Mouse (Mus musculus) cerebellum, postnatal 36 days (tissue): ENCODE data around the gene Sbp.
"Not testable (repeated sequence)": the region's sequence is repeated elsewhere in the genome, so short reads cannot be mapped to it uniquely, and the experiment has no call there.

Experiments
- DNase-seq, 2 experiments: peaks; one replicate each; pipeline ENCODE4 v3.0.0; 2021 to 2022; ENCODE audit warnings: mixed read lengths in 2 of 2

Gene Sbp

DNA sequence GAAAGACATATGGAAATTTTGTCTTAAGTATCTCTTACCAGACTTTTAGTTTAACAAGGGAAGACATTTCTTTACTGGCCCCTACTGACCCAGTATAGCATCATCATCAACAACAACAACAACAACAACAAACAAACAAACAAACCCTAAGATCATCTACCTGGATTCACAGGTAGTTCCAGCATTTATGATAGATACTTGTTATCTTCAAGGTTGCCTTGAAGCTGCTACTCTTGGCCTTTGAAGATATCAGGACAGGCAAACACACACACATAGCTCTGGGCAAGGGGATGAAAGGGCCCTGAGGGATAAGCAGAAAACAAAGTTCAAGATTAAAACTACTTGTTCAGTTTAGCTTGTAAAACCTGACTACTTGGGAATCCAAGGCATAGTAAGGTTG is at the start of gene Sbp:
TSS of gene Sbp (plus strand) at position 301 of the 400 bp plus-strand sequence.
- DNase-seq: no peak

DNA sequence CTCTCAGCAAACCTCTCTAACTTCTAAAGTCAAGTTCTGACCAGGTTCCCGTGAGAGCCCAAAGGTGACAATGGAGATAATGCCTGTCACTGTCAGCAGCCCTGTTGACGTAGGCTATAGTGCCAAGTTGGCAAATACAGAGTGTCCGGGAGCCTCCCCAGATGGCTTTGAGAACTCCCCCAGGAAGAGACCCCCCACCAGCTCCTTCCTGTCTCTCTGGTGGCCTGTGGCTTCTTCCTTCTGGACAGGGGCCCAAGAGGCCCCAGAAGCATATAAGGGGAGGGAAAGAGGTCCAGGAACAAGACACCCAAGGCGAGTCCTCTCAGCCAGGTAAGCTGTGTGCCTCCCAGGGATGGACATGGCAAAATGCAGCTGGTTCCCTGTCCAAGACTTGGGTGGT is 24.3 kb upstream of the Sbp start, which contains the start of gene Dcpp3:
TSS of gene Dcpp3 (plus strand) at position 301 of the 400 bp plus-strand sequence.
- not testable (repeated sequence) for DNase-seq

DNA sequence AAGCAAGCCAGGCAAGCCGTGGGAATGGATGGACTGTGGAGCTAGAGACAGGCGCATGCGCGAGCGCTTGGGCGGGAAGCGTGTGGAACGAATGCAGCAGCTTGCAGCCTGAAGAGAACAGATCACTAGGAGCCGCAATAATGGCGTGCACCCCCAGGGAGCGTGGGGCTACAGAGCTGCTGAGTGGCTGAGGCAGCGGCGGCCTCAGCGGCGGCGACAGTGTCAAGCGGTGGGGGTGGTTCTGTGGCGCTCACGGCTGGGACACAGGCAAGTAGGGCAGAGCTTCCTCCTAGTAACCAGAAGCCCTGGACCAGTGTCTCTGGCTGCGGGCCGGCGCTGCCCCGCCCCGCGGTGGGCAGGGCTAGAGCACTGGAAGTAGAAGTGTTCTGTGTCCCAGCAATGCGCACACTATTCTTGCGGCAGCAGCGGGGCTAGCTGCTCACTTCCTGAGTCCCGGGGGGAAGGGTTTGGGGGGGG is 16.9 kb upstream of the Sbp start:
- peak; percentile 91 to 92 for DNase-seq

DNA sequence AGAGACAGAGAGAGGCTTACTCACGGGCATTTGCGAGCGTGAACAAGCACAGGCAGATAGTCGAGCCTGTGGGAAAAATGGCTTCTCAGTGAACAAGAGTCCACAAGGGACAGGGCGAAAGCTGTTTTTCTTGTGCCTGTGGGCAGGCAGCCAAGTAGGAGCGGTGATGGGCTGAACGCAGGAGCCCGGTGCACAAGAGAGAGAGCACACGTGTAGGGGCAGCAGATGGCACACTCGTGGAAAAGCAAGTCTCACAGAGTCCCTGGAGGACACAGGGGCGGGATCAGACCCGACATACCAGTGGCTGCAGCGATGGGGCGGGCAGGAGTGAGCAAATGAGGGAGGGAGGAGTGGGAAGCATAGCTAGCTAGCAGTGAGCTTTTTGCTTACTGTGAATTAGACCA is 16.4 kb upstream of the Sbp start:
- peak; percentile 71 to 72 for DNase-seq

DNA sequence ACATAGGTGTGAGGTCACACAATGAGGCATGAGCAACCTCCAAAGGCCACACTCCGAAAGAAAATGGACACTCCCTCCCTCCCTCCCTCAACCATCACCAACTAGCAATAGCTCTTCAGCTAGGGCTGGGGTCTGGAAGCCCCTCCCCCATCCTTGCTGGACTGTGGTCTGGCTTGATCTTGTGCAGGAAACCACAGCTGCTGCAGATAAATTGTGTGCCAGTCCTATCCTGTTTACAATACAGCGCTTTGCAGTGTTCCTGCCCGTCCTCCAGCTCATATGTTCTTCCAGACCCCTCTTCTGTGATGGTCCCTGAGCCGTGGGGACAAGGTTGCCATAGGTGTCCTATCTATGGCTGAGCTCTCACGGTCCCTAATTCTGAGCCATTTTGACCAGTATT is 10.3 kb upstream of the Sbp start:
- DNase-seq: no peak

DNA sequence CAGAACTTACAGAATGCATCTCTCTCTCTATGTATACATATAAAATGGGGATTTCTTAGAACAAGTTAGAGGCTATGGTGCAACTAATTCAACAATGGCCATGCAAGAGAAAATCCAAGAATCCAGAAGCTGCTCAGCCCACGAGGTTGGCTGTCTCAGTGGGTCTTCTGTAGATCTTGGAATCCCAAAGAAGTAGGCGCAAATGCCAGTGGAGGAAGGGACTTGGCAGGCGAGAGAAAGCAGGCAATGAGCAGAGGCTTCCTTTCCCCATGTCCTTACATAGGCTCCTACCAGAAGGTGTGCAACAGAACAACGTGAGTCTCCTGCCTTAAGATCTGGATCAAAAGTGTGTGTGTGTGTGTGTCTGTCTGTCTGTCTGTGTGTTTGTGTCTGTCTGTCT is 6.0 kb downstream of the Sbp start:
- DNase-seq: not testable (repeated sequence)

DNA sequence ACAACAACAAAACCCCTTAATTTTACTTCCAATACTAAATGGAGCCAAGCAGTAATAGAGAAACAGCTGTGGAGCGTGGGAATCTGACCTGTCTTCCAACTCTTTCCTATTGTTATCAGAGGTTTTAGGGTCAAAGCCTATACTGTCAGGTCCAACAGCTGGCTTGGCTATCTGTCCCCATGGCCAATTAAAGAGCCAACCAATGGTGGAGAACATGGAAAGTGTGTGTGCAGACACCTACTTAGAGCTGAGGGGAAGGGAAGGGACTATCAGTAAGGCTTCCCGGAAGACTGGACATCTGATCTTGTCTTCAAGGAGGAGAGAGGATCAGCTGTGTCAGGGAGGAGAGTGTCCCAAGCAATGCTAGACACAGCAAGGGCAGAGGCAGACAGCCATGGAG is 7.6 kb downstream of the Sbp start:
- DNase-seq: no peak

DNA sequence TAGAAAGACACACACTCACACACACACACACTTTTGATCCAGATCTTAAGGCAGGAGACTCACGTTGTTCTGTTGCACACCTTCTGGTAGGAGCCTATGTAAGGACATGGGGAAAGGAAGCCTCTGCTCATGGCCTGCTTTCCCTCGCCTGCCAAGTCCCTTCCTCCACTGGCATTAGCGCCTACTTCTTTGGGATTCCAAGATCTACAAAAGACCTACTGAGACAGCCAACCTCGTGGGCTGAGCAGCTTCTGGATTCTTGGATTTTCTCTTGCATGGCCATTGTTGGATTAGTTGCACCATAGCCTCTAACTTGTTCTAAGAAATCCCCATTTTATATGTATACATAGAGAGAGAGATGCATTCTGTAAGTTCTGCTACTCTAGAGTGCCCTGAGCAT is 9.4 kb downstream of the Sbp start:
- DNase-seq: not testable (repeated sequence)

DNA sequence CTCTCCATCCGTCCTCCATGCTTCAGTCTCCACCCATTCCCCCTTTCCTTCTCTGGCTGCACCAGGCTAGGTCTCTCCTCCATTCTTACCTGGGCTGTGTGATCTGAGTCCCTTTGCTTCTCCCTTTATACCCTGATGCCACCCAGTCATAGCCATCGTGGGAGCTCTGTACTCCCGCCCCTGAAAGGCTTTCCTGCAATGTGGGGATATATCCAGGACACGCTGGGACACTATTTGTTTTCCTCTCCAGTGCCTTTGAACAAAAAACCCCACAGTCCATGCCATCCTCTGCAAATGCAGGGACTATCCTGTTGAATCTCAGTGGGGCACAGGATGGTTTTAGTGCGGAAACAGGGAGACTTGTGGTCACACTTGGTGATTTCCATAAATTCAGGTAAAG is 13.7 kb downstream of the Sbp start, which contains the start of gene Sbpl:
TSS of gene Sbpl (minus strand) at position 101 of the 400 bp plus-strand sequence.
- DNase-seq: no peak

DNA sequence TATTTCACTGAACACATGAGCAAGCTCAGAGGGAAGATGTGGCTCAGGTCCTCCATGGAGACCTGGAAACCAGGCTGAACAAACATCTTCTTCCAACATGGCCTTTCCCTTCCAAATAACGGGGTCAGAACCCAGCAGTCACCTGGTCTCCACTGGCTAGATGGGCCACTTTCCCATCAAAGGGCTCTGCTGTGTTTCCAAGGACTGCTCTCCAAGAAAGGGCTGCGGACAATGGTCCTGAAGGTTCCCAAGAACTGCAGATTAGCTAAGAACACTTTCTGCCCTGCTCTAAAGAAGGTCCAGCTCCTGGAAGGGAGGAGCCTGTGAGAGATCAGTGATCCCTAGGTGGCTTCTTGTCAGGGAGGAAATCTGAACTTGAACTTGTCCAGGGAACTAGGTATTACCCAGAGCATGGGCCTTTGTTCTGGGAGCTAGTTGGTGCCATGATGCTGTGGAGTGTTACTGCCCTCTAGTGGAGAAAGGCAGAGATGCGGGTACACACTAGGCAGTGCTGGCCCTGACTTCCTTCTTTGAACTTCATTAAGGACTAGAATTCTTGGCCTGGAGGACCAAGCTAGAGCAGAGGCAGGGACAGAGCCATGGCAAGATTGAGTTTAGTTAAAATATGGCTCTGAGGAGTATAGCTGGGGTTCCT is 18.7 kb downstream of the Sbp start:
- peak; percentile 71 to 87 for DNase-seq

DNA sequence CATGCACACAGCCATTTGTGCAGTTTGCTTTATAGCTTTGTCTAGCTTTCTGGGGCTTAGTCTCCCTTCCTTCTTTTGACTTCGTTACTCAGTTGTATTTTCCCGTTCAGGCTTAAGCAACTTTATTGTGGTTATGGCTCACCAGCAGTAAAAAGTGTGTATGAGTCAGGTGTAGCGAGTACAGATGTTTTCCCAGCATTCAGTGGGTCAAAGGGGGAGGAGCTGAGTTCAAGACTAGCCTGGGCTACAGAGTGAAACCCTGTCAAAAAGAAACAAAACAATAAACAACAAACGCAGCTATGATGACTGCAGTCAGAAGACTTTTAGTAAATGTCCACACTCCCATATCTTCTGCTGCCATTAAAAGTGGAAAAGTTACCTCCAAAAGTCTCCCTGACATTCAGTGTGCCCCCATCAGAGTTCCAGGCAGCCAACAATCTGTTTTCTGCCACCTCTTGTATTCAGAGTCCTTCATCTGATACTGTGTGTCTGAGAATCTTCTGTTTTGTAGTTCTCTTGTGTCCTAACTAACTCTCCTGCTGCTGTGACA is 20.2 kb downstream of the Sbp start:
- DNase-seq: no peak

DNA sequence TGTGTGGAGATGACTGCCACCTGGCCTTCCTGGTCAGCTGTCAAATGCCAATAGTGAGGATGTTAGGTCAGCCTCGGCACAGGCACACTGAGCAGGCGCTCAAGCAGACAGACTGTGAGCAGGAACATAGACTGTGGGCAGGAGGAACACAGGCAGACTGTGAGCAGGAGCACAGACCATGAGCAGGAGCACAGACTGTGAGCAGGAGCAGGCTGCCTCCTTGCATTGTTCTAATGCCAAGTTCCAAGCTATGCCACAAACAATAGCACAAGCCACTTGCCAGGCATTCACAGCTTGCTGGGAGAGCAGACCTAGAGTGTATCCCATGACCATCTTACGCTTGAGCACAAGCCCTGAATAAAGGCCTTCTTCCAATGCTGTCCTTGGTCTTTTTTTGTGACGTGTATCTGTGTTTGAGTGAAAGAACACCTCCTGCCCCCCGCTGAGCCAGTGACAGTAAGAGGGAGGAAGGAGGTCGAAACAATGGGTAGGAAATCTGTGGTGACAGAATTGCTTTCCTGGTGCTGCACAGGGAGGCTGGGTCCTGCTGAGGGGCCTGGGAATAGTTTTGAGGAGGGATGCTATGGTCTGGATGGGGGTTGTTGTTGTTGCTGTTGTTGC is 24.4 kb downstream of the Sbp start:
- peak; percentile 23 to 28 for DNase-seq

DNA sequence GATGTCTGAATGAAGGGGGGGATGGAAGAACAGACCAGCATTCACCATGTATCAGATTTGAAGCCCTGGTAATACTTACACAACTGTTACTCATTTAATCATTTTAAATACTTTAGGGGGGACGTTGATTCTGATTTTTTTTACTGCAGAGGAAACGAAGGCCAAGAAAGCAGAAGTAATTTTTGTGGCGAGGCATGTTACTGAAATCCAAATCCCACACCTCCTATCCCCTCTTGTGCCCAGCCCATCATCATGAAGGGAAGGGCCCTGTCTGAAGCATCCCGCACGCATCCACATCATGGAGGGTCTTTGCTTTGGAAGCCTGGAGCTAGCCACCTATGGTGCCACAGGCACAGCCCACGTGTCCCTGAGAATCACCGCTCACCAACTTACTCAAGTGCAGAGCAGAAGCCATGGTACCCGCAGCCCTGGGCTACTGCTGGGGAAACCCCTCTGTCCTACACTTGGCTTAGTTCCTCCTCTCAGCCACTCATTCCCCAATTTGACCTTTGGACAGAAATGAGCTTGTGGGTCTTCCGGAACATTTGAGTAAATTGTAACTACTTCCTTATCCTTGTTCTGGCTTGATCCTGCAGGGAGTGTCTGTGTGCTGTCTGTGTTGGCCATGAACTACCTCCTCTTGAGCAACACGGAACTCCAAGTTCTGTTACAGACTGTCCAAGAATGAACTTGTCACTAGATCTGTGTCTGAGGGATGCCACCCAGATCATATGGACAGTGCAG is 25.4 kb downstream of the Sbp start:
- no peak for DNase-seq

DNA sequence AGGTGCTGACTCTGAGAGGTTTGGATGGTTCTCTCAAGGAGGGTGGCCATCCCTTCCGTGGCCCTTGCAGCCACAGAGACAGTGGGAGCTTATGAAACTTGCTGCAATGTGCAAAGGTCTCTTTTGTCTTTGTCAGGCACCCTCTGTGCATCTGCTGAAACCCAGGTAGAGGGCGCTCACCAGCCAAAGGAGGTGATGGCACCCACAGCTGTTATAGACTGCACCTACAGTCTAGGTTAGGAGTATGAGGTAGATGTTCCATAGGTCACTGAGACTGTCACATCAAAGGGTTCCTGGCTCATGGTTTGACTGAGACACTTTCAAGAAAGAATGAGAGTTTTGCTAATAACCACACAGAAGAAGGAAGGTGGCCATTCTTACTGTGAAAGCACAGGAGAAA is 27.3 kb downstream of the Sbp start:
- DNase-seq: no peak

DNA sequence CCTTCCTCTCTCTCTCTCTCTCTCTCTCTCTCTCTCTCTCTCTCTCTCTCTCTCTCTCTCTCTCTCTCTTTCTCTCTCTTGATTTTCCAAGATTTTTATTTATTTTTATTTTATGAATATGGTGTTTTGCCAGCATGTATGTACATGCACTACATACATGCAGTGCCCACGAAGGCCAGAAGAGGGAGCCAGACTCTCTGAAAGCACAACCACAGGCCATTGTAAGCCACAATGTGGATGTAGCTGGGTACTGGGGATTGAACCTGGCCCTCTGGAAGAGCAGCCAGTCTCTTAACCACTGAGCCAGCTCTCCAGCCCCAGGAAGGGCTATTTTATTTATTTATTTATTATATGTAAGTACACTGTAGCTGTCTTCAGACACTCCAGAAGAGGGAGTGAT is 27.8 kb downstream of the Sbp start:
- peak; percentile 76 to 80 for DNase-seq

DNA sequence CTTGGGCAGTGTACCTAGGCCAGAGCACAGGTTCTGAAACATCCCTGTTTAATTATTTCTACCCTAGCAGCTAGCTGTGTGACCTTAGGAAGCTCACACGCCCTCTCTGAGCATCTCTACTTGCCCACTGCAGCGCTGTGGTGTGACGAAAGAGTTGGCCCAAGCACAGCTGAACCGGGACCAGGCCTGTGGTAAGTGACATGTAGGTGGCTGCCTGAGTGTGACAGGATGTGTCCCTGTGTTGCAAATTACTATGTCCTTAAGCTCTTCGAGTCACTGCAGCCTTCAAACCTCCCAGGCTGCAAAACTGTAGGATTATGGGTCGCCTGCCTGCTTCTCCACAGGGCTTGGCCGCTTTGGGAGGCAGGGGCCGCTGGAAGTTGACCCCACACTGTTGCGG is 29.8 kb downstream of the Sbp start:
- no peak for DNase-seq

DNA sequence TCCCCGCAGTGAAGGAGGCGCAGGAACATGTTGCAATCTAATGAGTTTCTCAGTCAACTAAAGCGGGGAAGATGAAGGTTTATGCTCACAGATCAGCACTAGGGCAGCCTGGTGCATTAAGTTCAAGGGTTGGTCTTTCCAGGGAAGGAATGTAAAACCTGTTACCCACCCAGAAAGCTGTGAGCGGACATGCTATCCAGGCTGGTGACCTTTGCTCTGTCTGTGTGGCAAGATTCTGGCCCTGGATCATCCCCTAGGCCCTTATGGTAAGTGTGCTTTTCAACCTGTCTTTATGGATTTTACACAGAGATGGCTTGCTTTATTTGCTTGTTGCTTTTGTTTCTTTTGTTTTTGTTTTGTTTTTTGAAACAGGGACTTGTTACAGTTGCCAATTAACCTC is 35.2 kb downstream of the Sbp start:
- no peak for DNase-seq

DNA sequence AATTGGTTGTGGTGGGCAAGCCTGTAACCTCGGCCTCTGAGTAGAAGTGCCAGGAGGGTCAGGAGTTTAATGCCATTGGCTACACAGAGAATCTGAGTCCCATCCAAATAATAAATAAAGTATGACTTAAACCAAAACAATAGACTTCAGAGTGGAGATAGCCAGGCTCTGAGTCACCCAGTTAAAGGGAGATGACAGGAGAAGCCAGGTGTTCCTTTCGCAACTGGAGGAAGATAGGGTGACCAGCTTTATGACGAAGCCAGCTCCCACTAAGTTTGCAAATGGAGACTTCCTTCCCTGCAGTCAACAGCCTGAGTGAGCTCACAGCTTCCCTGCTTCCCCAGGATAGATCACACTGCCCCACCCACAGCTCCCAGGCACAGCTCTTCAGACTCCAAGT is 38.0 kb downstream of the Sbp start:
- DNase-seq: no peak

DNA sequence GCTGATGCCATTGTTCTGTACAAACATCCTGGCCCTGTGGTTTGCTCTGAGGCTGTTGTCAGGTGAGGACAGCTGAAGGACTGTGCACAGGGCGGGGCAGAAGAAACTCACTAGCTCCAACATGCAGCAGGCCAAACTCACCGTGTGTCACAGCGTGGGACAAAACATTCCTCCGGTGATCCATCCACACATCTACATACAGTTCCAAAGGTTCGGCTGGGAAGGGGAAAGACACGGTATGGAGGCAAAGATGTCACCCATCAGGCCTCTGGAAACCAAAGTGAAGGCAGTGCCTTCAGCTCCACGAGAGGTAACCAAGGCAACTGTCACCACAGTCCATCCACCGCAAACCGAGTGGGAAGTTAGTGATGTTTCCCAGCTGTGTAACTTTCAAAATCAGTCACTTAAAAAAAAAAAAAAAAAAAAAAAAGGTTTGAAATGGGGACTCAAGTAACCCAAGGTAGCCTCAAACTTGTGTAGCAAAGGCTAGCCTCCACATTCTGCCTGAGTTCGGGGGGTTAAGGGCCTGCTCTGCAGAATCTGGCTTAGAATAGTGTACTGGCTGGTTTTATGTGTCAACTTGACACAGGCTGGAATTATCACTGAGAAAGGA is 38.9 kb downstream of the Sbp start, which contains the start of gene Prss30:
TSS of gene Prss30 (minus strand) at position 270 of the 613 bp plus-strand sequence.
- DNase-seq: no peak

DNA sequence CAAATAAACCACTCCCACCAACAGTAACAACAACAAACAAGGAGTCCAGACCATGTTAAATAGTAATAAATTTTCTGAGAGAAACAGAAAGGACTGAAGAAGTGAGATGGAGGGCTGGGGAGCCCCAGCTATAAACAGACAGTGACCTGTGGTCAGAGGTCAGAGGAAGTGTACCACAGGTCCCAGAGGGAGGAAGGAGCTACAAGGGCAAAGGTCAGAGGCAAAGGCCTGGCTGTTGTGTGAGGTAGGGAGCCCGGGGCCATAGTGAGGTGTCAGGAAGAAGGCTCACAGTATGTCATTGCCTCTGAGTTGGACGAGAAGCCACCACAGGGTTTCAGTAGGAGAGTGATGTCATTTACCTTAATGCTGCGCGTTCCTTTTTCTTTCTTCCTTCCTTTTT is 41.4 kb downstream of the Sbp start:
- no peak for DNase-seq

DNA sequence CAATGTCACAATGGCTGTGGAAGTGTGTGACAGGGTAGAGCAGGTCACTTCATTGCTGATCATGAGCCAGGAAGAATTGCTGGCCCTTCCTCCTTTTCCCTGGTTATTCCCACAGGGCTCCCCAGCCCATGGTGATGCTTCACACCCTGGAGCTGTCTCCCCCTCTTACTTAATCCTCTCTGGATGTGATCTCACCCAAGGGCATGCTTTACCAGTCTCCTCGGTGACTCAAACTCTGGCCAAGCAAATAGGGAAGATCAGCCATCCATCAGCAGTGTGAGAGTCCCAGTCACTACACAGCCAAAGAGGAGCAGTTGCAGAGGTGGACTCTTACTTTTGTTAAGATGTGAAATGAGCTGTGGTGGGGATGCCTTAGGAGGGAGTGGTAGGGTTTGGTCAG is 43.5 kb downstream of the Sbp start:
- no peak for DNase-seq

DNA sequence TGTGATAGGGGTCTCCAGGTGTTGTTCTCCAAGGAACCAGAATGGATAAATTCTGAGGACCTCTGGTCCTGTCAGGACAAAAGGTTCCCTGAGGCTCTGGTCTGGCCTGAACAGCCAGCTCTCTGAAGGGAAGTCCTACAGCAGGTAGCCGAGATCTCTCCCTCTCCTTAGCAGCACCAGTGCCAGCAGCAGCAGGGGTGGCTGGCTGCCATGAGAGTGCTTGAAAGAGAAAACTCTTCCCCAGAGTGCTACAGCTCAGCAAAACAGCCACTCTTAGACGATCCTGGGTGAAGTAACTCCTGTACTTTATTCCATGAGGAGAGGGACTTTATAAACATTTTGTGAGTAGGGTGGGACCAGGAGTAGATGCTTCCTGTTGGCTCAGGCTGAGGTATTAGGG is 48.3 kb downstream of the Sbp start:
- DNase-seq: no peak
